Mouse (Mus musculus) gastrocnemius, postnatal 10 days (tissue): ENCODE results near the gene Ispd. TPM values are rescaled to one million over a fixed set of nuclear protein-coding genes. Genes with fewer than 3 reads are reported as not detected.
A peak's percentile ranks its signal among the peaks of the same experiment; 100 is the strongest.

Experiments used
- DNase-seq: peaks from one replicate; pipeline ENCODE4 v3.0.0; 2021; ENCODE audit warnings: mixed read lengths
- total RNA-seq, 2 experiments: library from RNA; stranded (reverse); gene quantifications; 2 replicates each; pipeline ENCODE4 v1.2.3; 2021

Ispd gene
- total RNA-seq, 2 experiments from 2014 or later = 8.9 to 9.4 TPM

DNA sequence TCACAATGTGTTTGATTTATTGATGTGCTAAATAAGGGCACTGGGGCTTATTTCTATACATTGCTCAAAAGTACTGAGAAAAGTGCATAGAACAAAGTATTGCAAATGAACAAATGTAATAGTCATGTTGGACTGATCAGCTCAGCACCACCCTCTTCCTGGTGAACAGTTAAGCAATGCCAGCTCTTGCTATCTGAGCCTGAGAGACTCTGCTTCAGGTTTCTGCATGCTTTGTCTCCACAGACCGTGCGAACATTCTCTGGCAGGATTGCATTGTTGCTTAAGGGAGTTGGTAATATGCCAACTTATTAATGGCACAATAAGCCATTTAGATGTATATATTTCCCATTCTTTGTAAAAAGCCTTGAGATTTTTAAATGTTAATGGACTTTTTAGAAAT lies 182.9 kb downstream of the Ispd start:
- no peak for DNase-seq

DNA sequence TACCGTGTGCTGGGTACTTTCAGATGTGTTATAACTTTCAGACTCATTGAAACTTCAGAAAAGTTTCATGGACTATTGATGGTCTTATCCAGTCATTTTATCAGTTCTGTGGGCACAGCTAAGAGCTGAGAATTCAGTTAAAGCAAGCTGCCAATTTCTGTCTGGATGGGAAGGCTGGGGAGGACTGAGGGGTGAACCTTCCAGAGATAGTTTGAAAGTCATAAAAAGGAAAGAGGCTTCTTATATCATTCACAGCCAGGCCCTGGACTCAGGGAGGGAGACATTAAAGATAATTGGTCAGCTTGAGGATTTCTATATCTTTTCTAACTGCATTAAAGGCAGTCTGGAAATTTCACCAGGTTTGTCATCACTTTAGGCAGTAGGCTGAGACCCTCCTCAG lies 185.7 kb downstream of the Ispd start:
- DNase-seq = no peak

DNA sequence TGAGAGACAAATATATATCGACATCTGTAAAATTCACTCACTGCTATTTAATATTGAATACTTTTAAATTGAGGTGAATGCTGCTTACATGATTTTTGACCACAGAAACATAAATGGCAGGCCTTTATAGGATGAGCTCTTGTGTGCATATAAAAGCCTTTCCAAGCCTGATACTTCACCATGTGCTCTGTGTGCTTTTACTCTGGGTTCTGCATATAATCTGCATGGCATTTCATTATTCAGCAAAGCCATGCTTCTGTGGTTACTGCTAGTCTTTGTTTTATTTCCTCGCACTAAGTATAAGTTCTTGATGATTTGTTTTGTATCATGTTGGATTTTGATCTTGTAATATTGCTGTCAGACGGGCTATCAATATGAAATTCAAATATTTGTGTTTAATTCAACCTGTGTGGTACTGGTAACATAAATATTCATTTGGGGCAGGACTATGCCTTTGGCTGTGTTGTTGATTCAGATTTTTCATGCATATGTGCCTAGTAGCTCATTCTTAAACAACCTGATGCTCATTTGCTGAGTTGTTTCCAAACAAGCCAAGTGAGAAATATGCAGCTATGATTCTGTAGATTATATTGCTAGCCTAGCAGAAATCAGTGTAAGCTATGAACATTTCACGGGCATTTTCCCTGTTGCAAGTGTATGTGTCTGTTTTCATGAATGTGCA lies 189.3 kb downstream of the Ispd start:
- DNase-seq = no peak

DNA sequence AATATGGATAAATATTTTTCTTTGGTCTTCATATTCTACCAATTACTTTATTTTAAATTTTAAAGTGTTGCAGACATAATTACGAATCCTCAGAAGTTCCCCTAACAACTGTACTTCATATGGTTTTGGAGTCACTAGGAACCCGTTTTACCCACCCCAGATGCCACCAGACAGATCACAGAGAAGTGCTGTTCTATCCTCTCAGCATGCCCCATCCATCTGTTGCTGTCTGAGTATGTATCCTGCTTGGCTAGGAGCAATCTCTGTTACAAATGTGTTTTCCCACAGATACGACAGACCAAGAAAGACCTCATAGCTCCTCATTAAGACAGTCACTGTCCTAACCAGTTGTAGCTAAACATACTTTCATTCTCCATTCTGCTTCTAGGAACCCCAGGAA lies 203.6 kb downstream of the Ispd start:
- no peak for DNase-seq

DNA sequence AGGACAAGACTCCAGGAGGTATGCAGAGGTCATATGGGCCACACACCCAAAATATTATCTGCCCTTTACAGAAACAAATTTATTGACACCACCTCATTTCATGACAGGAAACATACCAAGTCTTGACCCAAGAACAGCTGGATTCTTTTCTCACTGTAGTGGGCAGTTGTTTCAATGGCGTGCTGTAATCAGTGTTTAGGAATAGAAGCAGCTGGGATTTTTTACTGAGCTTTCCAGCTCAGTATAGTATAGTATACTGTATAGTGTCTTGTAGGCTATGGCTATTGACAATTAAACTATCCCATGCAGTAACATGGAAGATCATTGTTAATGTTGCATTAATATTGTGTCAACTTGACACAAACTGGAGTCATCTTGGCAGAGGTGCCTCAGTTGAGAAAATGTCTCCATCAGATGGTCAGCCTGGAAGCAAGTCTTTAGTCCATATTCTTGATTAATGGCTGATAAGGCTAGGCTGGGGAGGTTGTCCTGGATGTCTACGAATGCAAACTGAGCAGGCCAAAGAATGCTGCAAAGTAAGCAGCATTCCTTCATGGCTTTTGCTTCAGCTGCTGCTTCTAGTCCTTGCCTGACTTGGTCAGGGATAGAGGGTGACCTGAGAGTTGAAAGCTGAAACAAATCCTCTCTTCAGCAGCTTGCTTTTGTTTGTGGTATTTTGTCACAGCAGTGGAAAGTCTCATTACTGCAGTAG lies 216.4 kb downstream of the Ispd start:
- no peak for DNase-seq

DNA sequence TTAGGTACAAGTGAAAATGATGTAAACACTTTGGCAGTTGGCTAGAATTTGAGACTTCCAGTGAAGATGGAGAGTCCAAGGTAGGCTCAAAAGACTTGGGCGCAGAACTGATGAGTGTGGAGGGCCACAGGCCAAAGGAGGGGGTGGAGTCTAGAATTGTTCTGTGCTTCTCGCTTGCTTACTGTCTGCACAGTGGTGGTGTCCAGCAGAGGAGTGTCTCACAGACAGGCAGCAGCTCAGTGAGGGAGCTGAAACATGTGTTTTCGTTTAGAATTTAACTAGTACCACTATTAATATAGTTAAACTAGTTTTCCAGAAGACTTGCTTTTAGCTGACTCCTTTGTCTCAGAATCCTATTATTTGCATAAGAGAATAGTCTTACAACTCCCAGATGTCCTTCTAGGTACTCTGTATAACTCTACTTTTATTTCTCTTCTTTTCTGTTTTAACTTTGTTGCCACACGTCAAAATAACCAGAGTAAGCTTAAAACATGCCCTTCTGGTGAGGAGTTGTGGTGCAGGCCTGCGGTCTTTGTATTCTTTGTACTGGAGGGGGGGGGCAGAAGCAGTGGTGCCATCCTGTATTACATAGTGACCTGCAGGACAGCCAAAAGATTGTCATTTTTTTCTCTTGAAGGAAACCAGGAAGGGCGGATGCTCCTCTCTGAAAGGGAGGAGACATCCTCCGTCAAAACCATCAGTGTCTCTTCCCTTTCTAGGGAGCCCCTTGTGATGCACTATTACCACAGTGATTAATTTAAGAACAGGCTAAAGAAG lies 240.9 kb downstream of the Ispd start:
- DNase-seq = no peak

DNA sequence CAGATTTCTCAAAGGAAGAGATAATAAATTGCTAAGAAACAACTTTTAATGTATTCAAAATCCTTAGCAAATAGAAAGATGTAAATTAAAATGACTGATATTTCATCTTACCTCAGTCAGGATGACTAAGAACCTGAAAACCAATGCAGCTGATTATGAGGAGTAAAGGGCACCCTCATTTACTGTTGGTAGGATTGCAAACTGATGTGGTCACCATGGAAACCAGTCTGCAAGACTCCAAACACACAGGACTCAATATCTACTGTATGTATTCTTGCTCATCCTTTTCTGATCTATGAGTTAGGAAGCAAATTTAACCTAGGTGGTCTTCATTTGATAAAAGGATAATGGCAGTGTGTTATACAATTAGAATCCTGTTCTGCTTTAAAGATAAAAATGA lies 246.0 kb downstream of the Ispd start:
- DNase-seq = no peak

DNA sequence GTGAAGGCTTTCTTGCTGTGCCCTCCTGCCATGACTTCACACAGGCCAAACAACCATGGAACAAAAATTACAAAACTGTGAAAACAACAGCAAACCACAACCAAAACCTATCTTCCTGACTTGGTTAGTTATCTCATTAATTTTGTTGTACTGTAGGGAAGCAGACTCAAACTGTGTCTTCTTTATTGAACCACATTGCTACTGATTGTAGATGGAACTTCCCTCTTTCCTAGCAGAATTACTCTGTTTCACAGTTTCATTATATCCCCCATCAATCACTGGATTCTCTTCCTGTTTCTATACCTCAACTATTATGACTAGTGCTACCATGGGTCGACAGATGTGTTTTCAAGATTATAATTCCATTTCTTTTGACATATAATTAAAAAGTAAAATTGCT lies 251.2 kb downstream of the Ispd start:
- DNase-seq = no peak

DNA sequence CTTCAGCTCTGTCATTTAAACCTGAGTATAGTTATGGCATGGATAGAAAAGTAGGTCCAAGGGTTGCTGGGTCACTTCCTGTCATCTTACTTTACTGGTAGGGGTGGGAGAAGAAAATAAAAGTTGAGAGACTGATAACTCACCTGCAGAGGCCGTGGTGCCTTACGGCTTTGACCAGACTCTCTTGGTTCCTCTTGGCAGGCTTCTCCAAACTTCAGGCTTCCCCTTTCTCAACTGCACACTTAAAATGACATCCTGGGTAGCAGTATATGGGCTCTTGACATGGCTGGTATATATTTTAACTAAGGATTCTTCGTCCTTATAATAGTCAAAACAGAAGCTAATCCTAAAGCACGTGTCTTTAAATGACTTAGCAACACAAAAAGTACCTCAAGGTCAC lies 266.3 kb downstream of the Ispd start:
- DNase-seq = no peak

DNA sequence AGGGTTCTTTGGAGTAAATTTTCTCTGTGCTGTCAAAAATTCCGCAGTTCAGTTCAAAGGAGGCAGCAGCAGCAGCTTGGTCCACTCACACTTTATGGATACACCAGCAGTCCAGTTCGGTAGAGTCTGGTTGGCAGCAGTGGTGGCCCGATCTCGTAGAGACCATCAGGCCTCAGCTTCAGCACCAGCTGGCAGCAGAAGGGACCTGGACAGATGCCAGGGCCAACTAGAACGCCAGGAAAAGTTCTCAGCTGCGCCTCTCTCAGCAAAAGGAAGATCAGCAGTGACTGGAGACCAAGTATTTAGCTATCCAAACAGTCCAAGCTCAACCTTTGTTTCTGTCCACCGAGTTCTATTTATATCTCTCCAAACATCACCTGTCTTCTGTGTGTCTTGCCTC lies 281.2 kb downstream of the Ispd start:
- peak; percentile 39 for DNase-seq

DNA sequence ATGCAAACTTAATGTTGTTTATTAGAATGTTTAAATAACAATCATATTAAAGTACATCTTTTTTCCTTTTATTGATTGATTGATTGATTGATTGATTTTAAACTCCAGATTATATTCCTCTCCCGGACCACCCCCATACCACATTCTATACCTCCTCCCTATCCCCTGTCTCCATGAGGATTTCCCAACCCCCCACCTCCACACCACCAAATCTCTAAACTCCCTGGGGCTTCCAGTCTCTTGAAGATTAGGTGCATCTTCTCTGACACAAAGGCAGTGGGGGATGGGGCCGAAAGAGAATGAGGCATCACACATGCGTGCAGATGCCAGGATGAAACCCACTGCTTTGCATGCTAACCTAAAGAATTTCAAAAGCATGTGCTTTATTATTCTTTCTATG lies 283.5 kb downstream of the Ispd start:
- no peak for DNase-seq

DNA sequence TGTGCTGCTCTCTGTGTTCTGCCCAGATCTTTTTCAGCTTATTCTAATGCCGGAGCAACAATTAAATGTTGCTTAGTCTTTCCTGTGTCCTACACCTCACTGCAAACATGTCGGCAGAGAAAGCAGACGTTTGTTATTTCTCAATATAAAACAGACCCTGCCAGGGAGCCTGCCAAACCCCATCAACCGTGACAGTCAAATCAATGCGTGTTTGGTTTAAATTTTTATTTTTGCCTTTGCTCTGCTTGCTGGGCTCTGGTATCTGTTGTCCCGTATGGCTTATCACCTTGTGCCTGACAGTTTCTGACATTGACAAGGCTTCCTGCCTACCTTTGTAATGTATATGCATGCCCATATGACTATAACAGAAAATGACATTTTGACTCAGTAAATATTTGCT lies 285.5 kb downstream of the Ispd start:
- no peak for DNase-seq

DNA sequence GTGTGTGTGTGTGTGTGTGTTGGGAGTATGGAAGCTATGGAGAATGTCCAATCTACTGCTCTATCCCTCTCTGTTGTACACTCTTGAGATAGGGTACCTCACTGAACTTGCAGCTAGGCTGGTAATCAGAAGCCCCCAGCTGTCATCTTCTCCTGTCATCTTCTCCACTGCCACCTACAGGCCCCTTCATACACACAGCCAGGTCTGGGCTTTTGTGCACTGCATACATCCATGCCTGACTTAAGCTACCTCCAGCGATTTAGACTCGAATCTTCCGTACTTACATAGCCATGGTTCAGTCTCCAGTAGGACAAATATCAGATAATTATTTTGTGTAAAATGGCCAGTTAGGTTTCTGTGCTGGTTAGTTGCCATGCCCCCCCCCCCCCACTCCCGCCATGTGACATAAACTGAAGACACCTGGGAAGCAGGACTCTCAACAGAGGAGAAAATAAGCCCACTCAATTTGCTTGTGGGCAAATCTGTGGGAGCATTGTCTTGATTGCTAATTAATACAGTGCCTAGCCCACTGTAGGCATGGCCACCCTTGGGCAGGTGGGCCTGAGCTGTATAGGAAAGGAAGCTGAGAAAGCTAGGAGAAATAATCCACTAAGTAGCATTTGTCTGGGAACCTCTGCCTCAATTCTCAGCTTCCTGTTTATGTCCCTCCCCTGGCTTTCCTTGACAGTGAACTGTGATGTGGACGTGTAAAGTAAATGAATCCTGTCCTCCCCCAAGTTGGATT lies 289.1 kb downstream of the Ispd start:
- no peak for DNase-seq

DNA sequence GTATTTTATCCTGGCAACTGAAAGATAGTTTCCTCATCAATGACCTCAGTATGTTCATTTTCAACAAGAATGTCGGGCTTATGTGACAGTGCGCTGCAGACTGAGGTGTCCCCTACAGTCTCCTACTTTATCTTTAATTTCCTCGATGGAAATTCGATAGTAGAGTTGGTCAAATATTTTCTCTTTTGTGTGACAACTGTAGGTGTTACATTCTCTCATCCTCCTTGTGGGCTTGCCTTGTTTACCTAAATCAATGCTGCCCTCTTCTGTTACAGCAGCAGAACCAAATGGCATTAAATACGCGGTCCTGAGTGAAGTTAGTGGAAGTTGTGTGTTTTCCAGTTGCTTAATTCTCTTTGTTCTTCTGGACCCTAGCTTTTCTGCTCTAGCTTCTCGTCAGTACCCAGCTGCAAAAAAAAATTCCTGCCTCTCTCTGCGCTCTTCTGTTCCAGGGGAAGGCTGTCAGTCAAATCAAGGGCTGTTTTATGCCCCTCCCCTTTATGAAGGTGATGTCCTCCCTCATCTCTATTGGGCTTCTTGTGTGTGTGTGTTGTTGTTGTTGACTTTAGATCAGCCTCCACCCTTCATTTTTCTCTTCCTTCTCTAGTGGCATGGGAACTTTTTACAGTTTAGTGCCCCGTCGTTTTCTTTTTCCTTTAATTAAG lies 289.8 kb downstream of the Ispd start:
- no peak for DNase-seq

DNA sequence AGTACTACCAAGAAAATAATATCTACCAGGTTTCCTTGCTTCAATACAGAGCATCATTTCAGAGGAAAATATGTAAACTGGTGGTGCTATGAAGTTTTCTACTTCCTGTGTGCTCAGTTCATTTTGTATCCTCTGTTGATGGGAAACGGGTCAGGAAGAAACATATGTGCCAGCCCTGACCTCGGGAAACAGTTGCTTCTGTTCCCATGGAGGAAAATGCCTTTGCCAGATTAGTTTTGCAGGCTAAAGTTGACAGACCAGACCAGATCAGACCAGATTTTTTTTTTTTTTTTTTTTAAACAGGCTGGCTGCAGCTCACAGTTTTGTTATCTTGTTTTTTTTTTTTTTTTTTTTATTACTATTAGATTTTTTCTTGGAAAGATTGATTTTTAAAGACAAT lies 293.2 kb downstream of the Ispd start:
- DNase-seq = no peak

DNA sequence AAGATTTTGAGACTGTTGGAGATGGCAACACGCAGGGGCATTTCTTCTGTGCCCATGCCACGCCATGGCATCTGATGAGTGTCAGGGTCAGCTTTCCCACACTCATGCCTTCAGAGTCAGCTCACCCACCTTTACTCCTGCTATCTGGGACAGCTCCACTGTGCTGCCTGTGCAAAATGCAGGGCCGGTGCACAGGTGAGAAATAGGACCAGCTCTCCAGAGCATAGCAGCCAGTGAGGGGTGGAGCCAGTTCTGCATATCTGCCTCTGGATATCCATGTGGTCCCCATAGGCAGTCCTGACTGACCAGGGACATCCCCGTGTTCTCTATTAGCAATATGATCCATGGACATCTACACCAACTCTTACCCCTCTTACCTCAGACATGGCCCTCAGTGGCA lies 297.0 kb downstream of the Ispd start:
- DNase-seq = no peak

DNA sequence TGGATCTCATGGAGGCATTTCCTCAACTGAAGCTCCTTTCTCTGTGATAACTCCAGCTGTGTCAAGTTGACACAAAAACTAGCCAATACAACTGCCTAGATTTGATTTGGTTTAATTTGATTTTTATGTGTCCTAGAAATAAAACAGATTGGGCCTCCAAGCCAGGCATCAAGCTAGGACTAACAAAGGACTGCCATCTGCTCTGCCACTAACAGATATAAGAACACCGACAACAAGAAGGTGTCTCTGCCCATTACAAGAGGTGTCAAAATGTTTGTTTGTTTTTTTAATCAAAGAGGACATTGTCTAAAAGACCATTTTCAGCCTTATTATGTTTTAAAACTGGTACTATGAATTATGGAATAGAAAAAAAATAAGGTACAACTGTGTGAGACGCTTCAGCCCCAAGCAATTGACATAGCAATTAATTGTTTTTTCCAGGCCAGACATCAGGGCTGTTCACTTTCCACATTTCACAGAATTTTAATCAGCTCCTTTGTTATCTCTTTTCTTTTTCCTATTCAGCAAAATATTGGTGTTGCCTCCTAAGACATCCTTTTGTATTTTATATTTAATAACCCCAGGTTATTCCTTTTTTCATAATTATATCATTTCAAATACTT lies 299.7 kb downstream of the Ispd start:
- DNase-seq = no peak

DNA sequence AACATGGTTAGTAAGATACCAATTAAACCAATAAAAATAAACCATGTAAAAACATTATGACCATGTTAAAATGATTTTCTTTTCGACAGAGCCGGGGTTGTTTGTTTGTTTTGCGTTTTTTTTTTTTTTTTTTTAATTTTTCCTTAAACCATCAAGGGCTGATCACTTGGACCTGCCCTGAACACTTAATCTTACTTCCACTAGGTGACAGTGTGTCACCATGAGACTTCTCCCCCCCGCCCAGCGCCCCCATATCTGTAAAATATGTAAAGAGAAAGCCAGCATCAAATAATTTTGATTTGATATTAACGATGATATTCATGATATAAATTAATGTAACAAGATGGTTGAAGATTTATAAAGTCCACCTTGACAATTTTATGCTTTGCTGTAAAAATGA lies 300.5 kb downstream of the Ispd start:
- no peak for DNase-seq

DNA sequence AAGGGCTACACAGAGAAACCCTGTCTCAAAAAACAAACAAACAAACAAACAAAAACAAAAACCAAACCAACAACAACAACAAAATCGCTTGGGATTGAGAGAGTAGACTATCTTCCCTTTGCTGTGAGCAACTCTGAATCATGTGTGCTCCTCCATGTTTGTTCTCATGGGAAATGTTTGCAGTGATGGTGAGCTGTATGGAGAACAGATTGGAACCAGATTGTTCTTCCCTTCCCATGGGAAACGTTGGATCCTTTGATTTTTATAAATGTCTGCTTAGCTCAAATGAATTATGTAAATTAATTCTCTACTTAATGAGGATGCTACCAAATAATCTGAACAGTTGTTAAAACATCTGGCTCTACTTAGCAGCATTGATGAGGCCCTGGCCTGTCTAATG lies 312.8 kb downstream of the Ispd start:
- no peak for DNase-seq

DNA sequence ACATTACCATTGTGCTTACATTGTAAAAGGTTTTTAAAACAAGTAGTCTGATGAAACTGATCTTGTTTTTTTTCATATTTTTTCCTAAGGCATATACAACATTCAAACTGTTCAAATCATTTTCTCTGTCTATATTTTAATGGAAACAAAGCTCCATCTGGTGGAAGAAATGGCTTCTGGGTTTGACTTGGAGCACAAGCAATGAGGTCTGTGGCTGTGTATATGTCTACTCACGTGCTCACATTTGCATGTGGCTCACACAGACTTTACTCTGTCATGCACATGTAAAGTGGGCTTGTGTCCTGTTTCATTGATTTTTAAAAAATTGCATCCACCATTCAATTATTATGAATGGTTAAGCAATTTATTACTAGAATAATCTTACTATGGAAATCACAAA lies 323.1 kb downstream of the Ispd start:
- no peak for DNase-seq

DNA sequence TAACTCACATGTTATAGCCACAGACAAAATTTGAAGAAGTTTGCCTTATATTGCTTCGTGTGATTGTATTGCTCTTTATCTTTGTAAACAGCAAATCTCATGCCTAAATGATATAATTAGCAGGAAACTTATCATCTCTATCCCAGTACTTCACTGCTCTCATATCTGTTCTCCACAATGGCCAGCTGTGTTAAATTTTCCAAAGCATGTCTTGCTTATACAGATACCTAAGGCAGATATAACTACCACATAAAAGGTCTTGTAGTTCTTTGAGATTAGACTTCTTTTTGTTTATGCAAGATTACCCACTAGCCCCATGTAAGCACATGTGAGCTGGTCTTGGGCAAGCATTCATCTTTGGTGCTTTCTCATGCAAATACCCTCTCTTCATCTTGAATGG lies 327.6 kb downstream of the Ispd start:
- DNase-seq = no peak
